Mouse (Mus musculus): ENCODE measurements around the gene Hs6st3. TPM values are rescaled to one million over a fixed set of nuclear protein-coding genes. Genes with fewer than 3 reads are reported as not detected.

The Hs6st3 gene
- polyA plus RNA-seq (2015; fragmentation: Nextera tagmentation; extraction: Ambion mirVana): 0.11 TPM in 1 of 2 replicates, not detected in the other

GRCm38 (mm10) chr14:119137906-119138785 lies at the start of gene Hs6st3:
Gene Hs6st3 (plus strand): TSS chr14:119138341.
- Histone ChIP-seq H3K27ac (ENCODE audit: low read length) (no peak within 1 kb of the TSS), H3K4me1 (ENCODE audit: control insufficient read depth, insufficient read depth, low read length) (peaks cover 3% of the 10 kb centered on the region; the same call in 1 of the 2 replicates), H3K9me3 (replicated peaks; ENCODE audit: control insufficient read depth, low read length) (no peaks in the 10 kb centered on the region), H3K4me3 (ENCODE audit: low read length) (peak within 1 kb of the TSS; percentile 74), H3K9ac (ENCODE audit: low read length) (peak within 1 kb of the TSS; percentile 56), H3K27me3 (ENCODE audit: control insufficient read depth, insufficient read depth, low read length) (peaks cover 48% of the 10 kb centered on the region), H3K36me3 (ENCODE audit: control insufficient read depth, insufficient read depth) (no peaks in the 10 kb centered on the region), H3K4me2 (ENCODE audit: low read depth, low read length) (peak within 1 kb of the TSS; percentile 99)
- WGBS: under 1% methylated on average over 98 of the region's 100 CpGs
- ATAC-seq (replicated peaks; ENCODE audit: extremely low read depth, insufficient read depth, low FRiP score): peak; percentile 39; the same call in 1 of the 2 replicates

GRCm38 (mm10) chr14:119098851-119099569 lies 39.1 kb upstream of the Hs6st3 start, which contains the start of gene Uggt2:
Gene Uggt2 (minus strand): TSS chr14:119099430.
- H3K27me3 ChIP-seq (ENCODE audit: control insufficient read depth, insufficient read depth, low read length): no peaks in the 10 kb centered on the region
- peak; percentile 89 for ATAC-seq (replicated peaks; ENCODE audit: extremely low read depth, insufficient read depth, low FRiP score)
- under 1% methylated on average over 72 of the region's 72 CpGs for WGBS

GRCm38 (mm10) chr14:119099570-119099891 lies 38.6 kb upstream of the Hs6st3 start:
- no peak; the same call in 1 of the 2 replicates for ATAC-seq (replicated peaks; ENCODE audit: extremely low read depth, insufficient read depth, low FRiP score)
- H3K4me1 ChIP-seq (ENCODE audit: control insufficient read depth, insufficient read depth, low read length): peaks cover 6% of the 10 kb centered on the region; the same call in 1 of the 2 replicates
- WGBS: 2% methylated on average over 13 of the region's 13 CpGs

More at GRCm38 (mm10) chr14:119098851-119099569, 39.1 kb upstream of the Hs6st3 start, which contains the start of gene Uggt2:
- H3K9me3 ChIP-seq (replicated peaks; ENCODE audit: control insufficient read depth, low read length): no peaks in the 10 kb centered on the region
- H3K4me2 ChIP-seq (ENCODE audit: low read depth, low read length): peak within 1 kb of the TSS; percentile 95
- H3K4me1 ChIP-seq (ENCODE audit: control insufficient read depth, insufficient read depth, low read length): peaks cover 6% of the 10 kb centered on the region; the same call in 1 of the 2 replicates
- peak within 1 kb of the TSS; percentile 30; the same call in 1 of the 2 replicates for H3K27ac ChIP-seq (ENCODE audit: low read length)
- H3K9ac ChIP-seq (ENCODE audit: low read length): peak within 1 kb of the TSS; percentile 88
- no peaks in the 10 kb centered on the region for H3K36me3 ChIP-seq (ENCODE audit: control insufficient read depth, insufficient read depth)
- H3K4me3 ChIP-seq (ENCODE audit: low read length): peak within 1 kb of the TSS; percentile 86

GRCm38 (mm10) chr14:119107591-119107990 lies 30.6 kb upstream of the Hs6st3 start:
- Histone ChIP-seq H3K4me2 (ENCODE audit: low read depth, low read length) (no peak overlapping the region), H3K9me3 (replicated peaks; ENCODE audit: control insufficient read depth, low read length) (no peaks in the 10 kb centered on the region), H3K36me3 (ENCODE audit: control insufficient read depth, insufficient read depth) (no peaks in the 10 kb centered on the region), H3K27ac (ENCODE audit: low read length) (no peak overlapping the region), H3K9ac (ENCODE audit: low read length) (no peak overlapping the region), H3K27me3 (ENCODE audit: control insufficient read depth, insufficient read depth, low read length) (no peaks in the 10 kb centered on the region), H3K4me3 (ENCODE audit: low read length) (no peak overlapping the region), H3K4me1 (ENCODE audit: control insufficient read depth, insufficient read depth, low read length) (no peaks in the 10 kb centered on the region)
- WGBS: 80% methylated on average over 8 of the region's 8 CpGs
- no peak for ATAC-seq (replicated peaks; ENCODE audit: extremely low read depth, insufficient read depth, low FRiP score)

More at GRCm38 (mm10) chr14:119099570-119099891, 38.6 kb upstream of the Hs6st3 start:
- Histone ChIP-seq H3K27ac (ENCODE audit: low read length) (peak overlapping the region; percentile 30; the same call in 1 of the 2 replicates), H3K9ac (ENCODE audit: low read length) (peak overlapping the region; percentile 88), H3K4me3 (ENCODE audit: low read length) (peak overlapping the region; percentile 86), H3K36me3 (ENCODE audit: control insufficient read depth, insufficient read depth) (no peaks in the 10 kb centered on the region), H3K27me3 (ENCODE audit: control insufficient read depth, insufficient read depth, low read length) (no peaks in the 10 kb centered on the region), H3K4me2 (ENCODE audit: low read depth, low read length) (peak overlapping the region; percentile 95), H3K9me3 (replicated peaks; ENCODE audit: control insufficient read depth, low read length) (no peaks in the 10 kb centered on the region)

GRCm38 (mm10) chr14:119108776-119109301 lies 29.3 kb upstream of the Hs6st3 start:
- ATAC-seq (replicated peaks; ENCODE audit: extremely low read depth, insufficient read depth, low FRiP score): no peak
- H3K9me3 ChIP-seq (replicated peaks; ENCODE audit: control insufficient read depth, low read length): no peaks in the 10 kb centered on the region

GRCm38 (mm10) chr14:119109776-119110218 lies 28.3 kb upstream of the Hs6st3 start:
- no peak overlapping the region for H3K4me3 ChIP-seq (ENCODE audit: low read length)
- 78% methylated on average over 3 of the region's 3 CpGs for WGBS
- H3K27me3 ChIP-seq (ENCODE audit: control insufficient read depth, insufficient read depth, low read length): no peaks in the 10 kb centered on the region
- H3K9ac ChIP-seq (ENCODE audit: low read length): no peak overlapping the region
- no peaks in the 10 kb centered on the region for H3K9me3 ChIP-seq (replicated peaks; ENCODE audit: control insufficient read depth, low read length)
- no peak overlapping the region for H3K27ac ChIP-seq (ENCODE audit: low read length)
- no peaks in the 10 kb centered on the region for H3K4me1 ChIP-seq (ENCODE audit: control insufficient read depth, insufficient read depth, low read length)
- no peaks in the 10 kb centered on the region for H3K36me3 ChIP-seq (ENCODE audit: control insufficient read depth, insufficient read depth)
- ATAC-seq (replicated peaks; ENCODE audit: extremely low read depth, insufficient read depth, low FRiP score): no peak
- no peak overlapping the region for H3K4me2 ChIP-seq (ENCODE audit: low read depth, low read length)

More at GRCm38 (mm10) chr14:119108776-119109301, 29.3 kb upstream of the Hs6st3 start:
- no peak overlapping the region for H3K27ac ChIP-seq (ENCODE audit: low read length)
- no peak overlapping the region for H3K9ac ChIP-seq (ENCODE audit: low read length)
- no peaks in the 10 kb centered on the region for H3K27me3 ChIP-seq (ENCODE audit: control insufficient read depth, insufficient read depth, low read length)
- H3K36me3 ChIP-seq (ENCODE audit: control insufficient read depth, insufficient read depth): no peaks in the 10 kb centered on the region
- no peak overlapping the region for H3K4me2 ChIP-seq (ENCODE audit: low read depth, low read length)
- no peaks in the 10 kb centered on the region for H3K4me1 ChIP-seq (ENCODE audit: control insufficient read depth, insufficient read depth, low read length)
- H3K4me3 ChIP-seq (ENCODE audit: low read length): no peak overlapping the region
- 44% methylated on average over 7 of the region's 7 CpGs for WGBS

- Histone ChIP-seq H3K4me2 (ENCODE audit: low read depth, low read length) (no peak overlapping the region), H3K4me3 (ENCODE audit: low read length) (no peak overlapping the region), H3K9me3 (replicated peaks; ENCODE audit: control insufficient read depth, low read length) (no peaks in the 10 kb centered on the region), H3K36me3 (ENCODE audit: control insufficient read depth, insufficient read depth) (no peaks in the 10 kb centered on the region), H3K27ac (ENCODE audit: low read length) (no peak overlapping the region), H3K27me3 (ENCODE audit: control insufficient read depth, insufficient read depth, low read length) (no peaks in the 10 kb centered on the region), H3K4me1 (ENCODE audit: control insufficient read depth, insufficient read depth, low read length) (no peaks in the 10 kb centered on the region), H3K9ac (ENCODE audit: low read length) (no peak overlapping the region)
- ATAC-seq (replicated peaks; ENCODE audit: extremely low read depth, insufficient read depth, low FRiP score): no peak
- 61% methylated on average over 6 of the region's 6 CpGs for WGBS
Observed at GRCm38 (mm10) chr14:119112558-119112957, 25.6 kb upstream of the Hs6st3 start.

- Histone ChIP-seq H3K9me3 (replicated peaks; ENCODE audit: control insufficient read depth, low read length) (no peaks in the 10 kb centered on the region), H3K4me3 (ENCODE audit: low read length) (peak overlapping the region; percentile 44), H3K27ac (ENCODE audit: low read length) (no peak overlapping the region), H3K9ac (ENCODE audit: low read length) (peak overlapping the region; percentile 53), H3K36me3 (ENCODE audit: control insufficient read depth, insufficient read depth) (no peaks in the 10 kb centered on the region), H3K27me3 (ENCODE audit: control insufficient read depth, insufficient read depth, low read length) (no peaks in the 10 kb centered on the region), H3K4me1 (ENCODE audit: control insufficient read depth, insufficient read depth, low read length) (no peaks in the 10 kb centered on the region; the same call in 1 of the 2 replicates), H3K4me2 (ENCODE audit: low read depth, low read length) (peak overlapping the region; percentile 66)
- WGBS: 7% methylated on average over 12 of the region's 12 CpGs
- ATAC-seq (replicated peaks; ENCODE audit: extremely low read depth, insufficient read depth, low FRiP score): no peak; the same call in 1 of the 2 replicates
Observed at GRCm38 (mm10) chr14:119123582-119123981, 14.6 kb upstream of the Hs6st3 start.
